Mouse (Mus musculus): ENCODE measurements at regions not wholly inside any gene's neighbourhood (a gene's known extent, or its start where the extent isn't known, plus 50 kb on each side); places are given as distances from the start of the nearest gene placed in this dataset.

DNA sequence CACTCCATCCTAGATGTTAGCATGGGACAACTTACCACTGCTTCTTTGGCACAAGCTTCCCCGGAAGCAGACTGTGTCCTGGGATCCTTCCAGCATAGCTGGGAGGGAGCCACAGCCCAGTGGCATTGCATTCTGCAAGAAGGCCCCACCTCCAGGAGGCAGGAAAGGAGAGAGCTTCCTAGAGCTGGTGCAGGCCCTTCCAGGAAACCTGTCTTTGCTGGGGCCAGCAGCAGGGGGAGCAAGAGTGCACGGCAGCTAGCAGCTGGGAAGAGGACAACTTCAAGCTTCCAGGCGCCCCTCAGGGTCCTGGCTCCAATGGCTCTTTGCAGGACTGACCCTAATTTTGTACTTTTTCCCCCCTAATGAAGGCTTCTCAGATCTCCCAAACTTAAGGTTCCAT, 115.4 kb upstream of the Sorcs3 start:
- TF ChIP-seq CTCF (IDR thresholded peaks at IDR 0.05; ENCODE audit: borderline replicate concordance, insufficient read depth, low read depth, low read length), result no peak
- no peak for TF ChIP-seq POLR2A (IDR thresholded peaks at IDR 0.05; ENCODE audit: borderline replicate concordance, insufficient read depth, low read length)
- H3K27me3 ChIP-seq (ENCODE audit: control insufficient read depth, insufficient read depth, low read length), result no peaks in the 10 kb centered on the region
- 11% methylated on average over 3 of the region's 3 CpGs for WGBS
- no peak overlapping the region for H3K27ac ChIP-seq (ENCODE audit: insufficient read depth, low read length)
- no peak for DNase-seq
- no peaks in the 10 kb centered on the region for H3K4me1 ChIP-seq (ENCODE audit: control insufficient read depth, insufficient read depth, low read length)
- no peak overlapping the region for H3K4me3 ChIP-seq (replicated peaks; ENCODE audit: insufficient read depth, low read depth, low read length)

DNA sequence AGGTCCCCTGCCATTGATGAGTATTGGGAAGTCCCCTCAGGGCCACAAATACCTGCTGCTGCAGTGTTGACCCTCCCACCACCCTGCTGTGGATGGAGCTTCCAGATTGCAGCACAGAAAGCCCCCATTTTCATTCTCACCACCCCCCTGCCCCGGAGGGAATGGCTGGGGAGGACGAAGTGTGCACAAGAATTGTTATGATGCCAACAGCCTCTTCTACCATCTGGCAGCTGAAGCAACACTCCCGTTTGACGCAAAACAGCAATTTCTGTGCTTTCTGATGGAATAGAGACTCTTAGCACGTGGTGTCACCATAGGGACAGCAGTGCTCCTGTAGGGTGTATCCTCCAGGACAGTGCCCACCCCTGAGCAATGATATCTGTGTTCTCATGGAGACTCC, 108.5 kb upstream of the Sorcs3 start:
- H3K27ac ChIP-seq (ENCODE audit: insufficient read depth, low read length), result no peak overlapping the region

DNA sequence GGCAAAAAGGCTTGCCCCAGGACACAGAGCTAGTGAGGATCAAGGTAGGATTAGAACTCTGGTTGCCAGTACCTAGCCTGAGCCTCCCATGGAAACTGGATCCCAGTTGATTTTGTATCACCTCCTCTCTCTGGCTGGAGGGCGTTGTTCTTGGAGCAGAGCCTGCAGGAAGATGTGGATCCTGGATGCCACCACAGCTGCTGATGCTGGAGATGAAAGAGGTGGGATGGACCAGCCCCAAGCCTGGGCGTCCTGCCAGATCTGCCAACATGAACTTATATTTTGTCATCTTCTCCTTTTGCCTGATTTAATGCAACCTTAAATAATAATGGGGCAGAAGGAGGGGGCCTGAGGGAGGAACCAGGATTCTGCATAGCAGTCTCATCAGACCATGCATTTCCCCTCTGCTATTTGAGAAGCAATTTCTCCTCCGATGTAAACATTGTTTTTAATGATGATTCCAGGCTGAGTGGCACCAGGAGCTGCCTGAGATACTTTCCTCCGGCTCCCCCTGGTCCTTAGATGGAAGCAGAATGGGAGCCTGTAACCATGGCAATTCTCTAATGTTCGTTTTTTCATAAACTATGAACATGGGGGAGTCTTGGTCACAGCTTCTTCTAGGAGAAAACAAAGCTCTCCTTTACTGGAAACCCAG, 107.8 kb upstream of the Sorcs3 start:
- no peak for DNase-seq
- Histone ChIP-seq H3K27ac (ENCODE audit: insufficient read depth, low read length) (no peak overlapping the region), H3K27me3 (ENCODE audit: control insufficient read depth, insufficient read depth, low read length) (no peaks in the 10 kb centered on the region), H3K4me3 (replicated peaks; ENCODE audit: insufficient read depth, low read depth, low read length) (no peak overlapping the region), H3K4me1 (ENCODE audit: control insufficient read depth, insufficient read depth, low read length) (no peaks in the 10 kb centered on the region)
- TF ChIP-seq CTCF (IDR thresholded peaks at IDR 0.05; ENCODE audit: borderline replicate concordance, insufficient read depth, low read depth, low read length), result no peak
- TF ChIP-seq POLR2A (IDR thresholded peaks at IDR 0.05; ENCODE audit: borderline replicate concordance, insufficient read depth, low read length), result no peak
- WGBS, result 11% methylated on average over 5 of the region's 5 CpGs

More for the DNA sequence above, 108.5 kb upstream of the Sorcs3 start:
- TF ChIP-seq CTCF (IDR thresholded peaks at IDR 0.05; ENCODE audit: borderline replicate concordance, insufficient read depth, low read depth, low read length), result no peak
- no peak for TF ChIP-seq POLR2A (IDR thresholded peaks at IDR 0.05; ENCODE audit: borderline replicate concordance, insufficient read depth, low read length)
- no peak overlapping the region for H3K4me3 ChIP-seq (replicated peaks; ENCODE audit: insufficient read depth, low read depth, low read length)
- H3K27me3 ChIP-seq (ENCODE audit: control insufficient read depth, insufficient read depth, low read length), result no peaks in the 10 kb centered on the region
- no peak for DNase-seq
- H3K4me1 ChIP-seq (ENCODE audit: control insufficient read depth, insufficient read depth, low read length), result no peaks in the 10 kb centered on the region
- WGBS, result 10% methylated on average over 5 of the region's 5 CpGs

DNA sequence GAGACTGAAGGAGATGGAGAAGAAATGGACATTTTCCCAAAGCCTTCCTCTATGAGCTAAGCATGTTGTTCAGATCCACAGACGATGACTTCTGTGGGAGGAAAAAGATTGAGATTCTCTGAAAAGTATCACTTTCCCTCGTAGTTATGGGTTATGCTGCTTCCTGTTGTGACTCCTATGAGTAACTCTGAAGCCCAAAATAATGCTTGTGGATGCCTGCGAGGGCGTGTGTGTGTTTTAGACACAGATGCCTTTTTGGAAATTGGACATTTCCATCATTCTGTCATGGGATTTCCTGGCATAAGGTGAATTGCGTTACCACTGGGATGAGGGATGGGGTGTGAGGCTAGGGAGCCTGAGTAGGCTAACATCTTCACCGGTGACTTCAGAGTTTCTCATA, 104.8 kb upstream of the Sorcs3 start:
- no peak for TF ChIP-seq POLR2A (IDR thresholded peaks at IDR 0.05; ENCODE audit: borderline replicate concordance, insufficient read depth, low read length)
- TF ChIP-seq CTCF (IDR thresholded peaks at IDR 0.05; ENCODE audit: borderline replicate concordance, insufficient read depth, low read depth, low read length), result no peak
- no peaks in the 10 kb centered on the region for H3K27me3 ChIP-seq (ENCODE audit: control insufficient read depth, insufficient read depth, low read length)
- no peaks in the 10 kb centered on the region for H3K4me1 ChIP-seq (ENCODE audit: control insufficient read depth, insufficient read depth, low read length)
- no peak for DNase-seq
- H3K4me3 ChIP-seq (replicated peaks; ENCODE audit: insufficient read depth, low read depth, low read length), result no peak overlapping the region
- WGBS, result 88% methylated on average over 6 of the region's 6 CpGs
- H3K27ac ChIP-seq (ENCODE audit: insufficient read depth, low read length), result no peak overlapping the region

DNA sequence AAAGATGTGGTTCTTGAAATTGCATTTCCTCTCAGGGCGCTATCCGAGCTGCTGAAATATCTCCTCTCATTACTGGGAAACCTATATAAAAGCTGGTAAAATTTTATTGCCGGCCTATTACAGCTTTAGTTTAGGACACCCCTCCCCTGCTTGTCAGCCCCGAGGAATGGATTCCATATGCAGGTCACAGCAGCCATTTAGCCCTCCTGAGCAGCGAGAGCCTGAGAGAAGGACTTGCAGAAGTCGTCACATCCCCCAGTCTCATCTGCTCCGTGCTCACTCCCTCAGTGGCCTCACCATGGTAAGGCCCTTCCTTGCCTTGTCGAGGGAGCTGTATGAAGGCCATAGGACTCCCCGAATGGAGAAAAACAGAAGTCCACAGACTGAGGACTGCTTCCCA, 90.7 kb upstream of the Sorcs3 start:
- Histone ChIP-seq H3K27me3 (ENCODE audit: control insufficient read depth, insufficient read depth, low read length) (no peaks in the 10 kb centered on the region), H3K27ac (ENCODE audit: insufficient read depth, low read length) (no peak overlapping the region), H3K4me3 (replicated peaks; ENCODE audit: insufficient read depth, low read depth, low read length) (no peak overlapping the region), H3K4me1 (ENCODE audit: control insufficient read depth, insufficient read depth, low read length) (no peaks in the 10 kb centered on the region)
- no peak for DNase-seq
- WGBS, result 75% methylated on average over 9 of the region's 9 CpGs
- no peak for TF ChIP-seq CTCF (IDR thresholded peaks at IDR 0.05; ENCODE audit: borderline replicate concordance, insufficient read depth, low read depth, low read length)
- TF ChIP-seq POLR2A (IDR thresholded peaks at IDR 0.05; ENCODE audit: borderline replicate concordance, insufficient read depth, low read length), result no peak

DNA sequence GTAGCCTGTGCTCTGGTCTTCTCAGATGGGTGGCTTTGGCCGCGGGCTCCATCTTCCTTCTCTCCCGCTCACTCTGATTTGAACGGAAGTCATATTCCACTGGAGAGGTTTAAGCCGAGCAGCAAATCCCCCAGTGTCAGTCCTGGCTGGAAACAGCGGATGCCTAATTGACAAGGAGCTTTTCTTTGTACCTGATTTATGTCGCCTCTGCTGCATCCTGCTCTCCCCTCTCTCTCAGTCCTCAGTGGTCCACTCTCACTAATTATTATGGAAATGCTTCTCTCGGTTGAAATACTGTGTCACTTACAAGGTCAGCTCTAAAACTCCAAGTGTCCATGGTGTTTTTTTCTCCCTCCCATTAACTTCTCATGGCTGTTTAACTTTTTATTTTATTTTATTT, 90.1 kb upstream of the Sorcs3 start:
- 53% methylated on average over 8 of the region's 8 CpGs for WGBS
- Histone ChIP-seq H3K27ac (ENCODE audit: insufficient read depth, low read length) (no peak overlapping the region), H3K4me1 (ENCODE audit: control insufficient read depth, insufficient read depth, low read length) (no peaks in the 10 kb centered on the region), H3K4me3 (replicated peaks; ENCODE audit: insufficient read depth, low read depth, low read length) (no peak overlapping the region), H3K27me3 (ENCODE audit: control insufficient read depth, insufficient read depth, low read length) (no peaks in the 10 kb centered on the region)
- TF ChIP-seq POLR2A (IDR thresholded peaks at IDR 0.05; ENCODE audit: borderline replicate concordance, insufficient read depth, low read length) (no peak), CTCF (IDR thresholded peaks at IDR 0.05; ENCODE audit: borderline replicate concordance, insufficient read depth, low read depth, low read length) (no peak)
- no peak for DNase-seq

DNA sequence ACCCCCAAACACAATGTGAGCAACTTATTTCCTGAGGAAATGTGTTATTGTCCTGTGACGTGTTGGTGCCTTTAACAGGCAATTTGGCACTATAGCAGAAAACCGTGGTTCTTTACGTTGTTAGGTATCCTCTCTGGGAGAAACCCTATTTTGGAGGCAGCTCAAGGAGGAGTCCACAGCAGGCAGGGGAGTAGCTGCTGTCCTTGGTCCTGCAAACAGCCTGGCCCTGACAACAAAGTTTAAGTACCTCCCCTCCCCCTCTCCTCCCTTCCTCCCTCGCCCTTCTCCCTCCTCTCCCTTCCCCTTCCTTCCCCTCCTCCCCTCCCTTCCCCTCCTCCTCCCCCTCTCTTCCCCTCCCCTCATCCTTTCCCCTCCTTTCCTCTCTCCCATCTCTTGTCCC, 89.1 kb upstream of the Sorcs3 start:
- H3K27me3 ChIP-seq (ENCODE audit: control insufficient read depth, insufficient read depth, low read length), result no peaks in the 10 kb centered on the region
- H3K4me1 ChIP-seq (ENCODE audit: control insufficient read depth, insufficient read depth, low read length), result no peaks in the 10 kb centered on the region
- DNase-seq, result no peak
- no peak overlapping the region for H3K4me3 ChIP-seq (replicated peaks; ENCODE audit: insufficient read depth, low read depth, low read length)
- 19% methylated on average over 4 of the region's 4 CpGs for WGBS
- TF ChIP-seq POLR2A (IDR thresholded peaks at IDR 0.05; ENCODE audit: borderline replicate concordance, insufficient read depth, low read length) (no peak), CTCF (IDR thresholded peaks at IDR 0.05; ENCODE audit: borderline replicate concordance, insufficient read depth, low read depth, low read length) (no peak)
- no peak overlapping the region for H3K27ac ChIP-seq (ENCODE audit: insufficient read depth, low read length)

DNA sequence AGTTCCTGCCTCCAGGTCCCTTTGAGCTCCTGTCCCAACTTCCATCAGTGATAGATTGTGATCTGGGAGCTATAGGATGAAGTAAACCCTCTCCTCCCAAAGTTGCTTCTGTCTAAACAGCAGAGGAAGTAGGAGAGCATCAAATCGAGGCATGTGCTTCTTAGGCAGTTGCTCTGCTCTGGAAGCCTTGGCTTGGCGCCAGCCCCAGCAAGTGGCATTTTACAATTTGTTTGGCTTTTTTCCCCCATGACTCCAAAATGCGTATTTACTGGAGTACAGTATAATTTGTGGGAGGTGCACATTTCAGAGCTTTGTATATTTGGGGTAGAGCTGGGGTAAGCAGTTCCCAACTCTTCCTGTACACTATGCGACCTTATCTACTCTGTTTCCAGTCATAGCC, 88.2 kb upstream of the Sorcs3 start:
- WGBS, result 27% methylated on average over 4 of the region's 4 CpGs
- Histone ChIP-seq H3K4me1 (ENCODE audit: control insufficient read depth, insufficient read depth, low read length) (no peaks in the 10 kb centered on the region), H3K27ac (ENCODE audit: insufficient read depth, low read length) (no peak overlapping the region), H3K4me3 (replicated peaks; ENCODE audit: insufficient read depth, low read depth, low read length) (no peak overlapping the region), H3K27me3 (ENCODE audit: control insufficient read depth, insufficient read depth, low read length) (no peaks in the 10 kb centered on the region)
- no peak for TF ChIP-seq POLR2A (IDR thresholded peaks at IDR 0.05; ENCODE audit: borderline replicate concordance, insufficient read depth, low read length)
- TF ChIP-seq CTCF (IDR thresholded peaks at IDR 0.05; ENCODE audit: borderline replicate concordance, insufficient read depth, low read depth, low read length), result no peak
- DNase-seq, result no peak

Measured in cerebellum, adult 2 months (tissue).